Mouse (Mus musculus) intestine, postnatal 0 days (tissue): ENCODE results near the gene Crk. TPM values are rescaled to one million over a fixed set of nuclear protein-coding genes. Genes with fewer than 3 reads are reported as not detected.

Experiments
- ATAC-seq: fragments of 200-750 bp; cut with Nextera tagmentation; 2 replicates; pipeline ENCODE4 v1.8.0; 2017; ENCODE audit warnings: mild to moderate bottlenecking, moderate TSS enrichment, moderate library complexity
- H3K27ac ChIP-seq: fragments of 300-500 bp; sonication (generic); 2 replicates; pipeline ENCODE4 v1.5.1; 2014; ENCODE audit warnings: mild to moderate bottlenecking, low read depth, low read length, moderate library complexity
- H3K27me3 ChIP-seq: fragments of 300-500 bp; sonication (generic); replicated peaks from 2 replicates; pipeline ENCODE4 v1.6.1; 2014; ENCODE audit warnings: low read length, mixed read lengths; ENCODE audit not compliant: control insufficient read depth, insufficient read depth
- H3K36me3 ChIP-seq: fragments of 300-500 bp; sonication (generic); 2 replicates; pipeline ENCODE4 v1.6.1; 2014; ENCODE audit warnings: mild to moderate bottlenecking, moderate library complexity; ENCODE audit not compliant: control insufficient read depth, insufficient read depth
- H3K4me1 ChIP-seq: fragments of 300-500 bp; sonication (generic); replicated peaks from 2 replicates; pipeline ENCODE4 v1.6.1; 2014; ENCODE audit warnings: antibody characterized with exemption, low read length, mixed read lengths; ENCODE audit not compliant: control insufficient read depth, insufficient read depth
- H3K4me2 ChIP-seq: fragments of 300-500 bp; sonication (generic); replicated peaks from 2 replicates; pipeline ENCODE4 v1.6.1; 2014; ENCODE audit warnings: low read depth, mild to moderate bottlenecking, moderate library complexity
- H3K4me3 ChIP-seq: fragments of 300-500 bp; sonication (generic); 2 replicates; pipeline ENCODE4 v1.5.1; 2014; ENCODE audit warnings: low read depth, low read length
- H3K9ac ChIP-seq: fragments of 300-500 bp; sonication (generic); 2 replicates; pipeline ENCODE4 v1.6.1; 2014; ENCODE audit warnings: mild to moderate bottlenecking, low read depth, low read length
- H3K9me3 ChIP-seq: fragments of 300-500 bp; sonication (generic); 2 replicates; pipeline ENCODE4 v1.6.1; 2016; ENCODE audit warnings: mixed run types; ENCODE audit not compliant: control insufficient read depth
- CTCF ChIP-seq: sonication (generic); IDR thresholded peaks from 2 replicates; pipeline ENCODE4 v1.5.1; 2016; ENCODE audit warnings: low read depth, mild to moderate bottlenecking, control low read depth, antibody characterized with exemption, moderate library complexity
- WGBS: fragments of 180-500 bp; shearing (Covaris S2); extraction: QIAGEN DNeasy Blood & Tissue Kit; methylation state at CpG from one replicate; pipeline ENCODE4 v1.1.7; 2014; 5-methylcytosine and 5-hydroxymethylcytosine counted together
- polyA plus RNA-seq: library from polyadenylated mRNA; unstranded; fragments of >200 nt; fragmentation: Nextera tagmentation; extraction: Ambion mirVana; gene quantifications from 2 replicates; pipeline ENCODE4 v1.2.1, GENCODE M21; 2015

The Crk gene
- polyA plus RNA-seq, 1 experiment from 2014 or later, result 64.8 TPM

DNA sequence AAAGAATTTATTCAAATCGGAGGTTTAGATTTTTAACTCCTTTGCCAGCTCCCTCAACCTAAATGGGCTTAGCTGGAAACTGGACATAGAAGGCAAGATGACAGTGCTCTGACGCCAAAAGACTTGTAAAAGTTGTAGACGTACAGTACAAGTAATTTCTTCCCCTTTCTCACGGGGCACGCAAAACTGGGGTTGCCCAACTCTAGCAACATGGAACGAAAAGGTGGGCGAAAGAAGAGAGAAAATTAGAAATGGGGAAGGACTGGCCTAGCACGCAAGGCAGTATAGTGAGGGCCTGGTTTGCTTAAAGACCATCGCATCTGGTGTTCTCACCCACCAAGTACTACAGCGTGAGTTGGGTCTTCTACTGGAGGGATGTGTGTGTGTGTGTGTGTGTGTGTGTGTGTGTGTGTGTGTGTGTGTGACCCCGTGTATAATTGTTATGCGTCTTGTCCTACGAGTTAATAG is 28.1 kb upstream of the Crk start:
- no peaks in the 10 kb centered on the region for H3K9me3 ChIP-seq
- peaks cover 5% of the 10 kb centered on the region; the same call in 1 of the 2 replicates for H3K36me3 ChIP-seq
- 41% methylated on average over 13 of the region's 13 CpGs for WGBS
- no peak for TF ChIP-seq CTCF
- no peaks in the 10 kb centered on the region for H3K27me3 ChIP-seq
- peak overlapping the region; percentile 89 for H3K4me2 ChIP-seq
- H3K4me1 ChIP-seq, result peaks cover 11% of the 10 kb centered on the region
- H3K27ac ChIP-seq, result peak overlapping the region; percentile 89
- no peak for ATAC-seq
- peak overlapping the region; percentile 76 for H3K4me3 ChIP-seq
- peak overlapping the region; percentile 75 for H3K9ac ChIP-seq

DNA sequence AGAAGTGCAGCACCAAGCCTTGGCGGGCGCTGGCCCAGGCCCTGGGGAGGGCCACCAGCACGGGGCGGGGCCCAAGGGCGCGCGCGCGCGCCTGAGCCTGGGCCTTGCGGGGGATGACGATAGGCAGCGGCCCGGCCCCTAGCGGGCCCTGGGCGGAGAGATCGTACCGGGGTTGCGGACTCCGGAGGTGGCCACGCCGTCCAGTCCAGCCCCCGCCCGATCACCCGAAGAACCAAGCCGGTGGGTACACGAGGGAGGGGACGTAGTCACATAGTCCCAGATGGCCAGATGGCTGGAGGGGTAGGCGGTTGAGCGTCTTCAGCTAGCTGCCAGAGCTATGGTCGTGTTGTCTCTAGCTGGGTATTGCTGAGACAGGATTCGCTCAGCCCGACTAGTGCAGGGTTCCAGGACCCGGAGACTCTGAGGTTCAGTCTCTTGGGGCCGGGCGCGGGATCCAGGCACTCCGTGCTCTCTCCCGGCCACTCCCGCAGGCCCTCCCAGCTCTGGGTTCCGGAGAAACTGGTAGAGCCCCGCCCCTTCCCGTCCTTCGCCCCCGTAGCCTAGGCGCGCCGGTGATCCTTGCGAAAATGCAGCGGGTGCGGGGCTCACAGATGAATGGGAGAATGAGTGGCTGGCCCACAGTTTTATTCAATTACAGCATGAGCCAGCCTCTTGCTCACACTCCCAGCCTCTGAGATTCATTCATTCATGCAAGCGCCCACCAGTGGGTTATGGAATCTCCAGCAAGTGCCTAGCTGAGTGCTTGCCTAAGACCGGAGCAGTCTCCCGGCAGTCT is 27.4 kb upstream of the Crk start:
- H3K9me3 ChIP-seq, result no peaks in the 10 kb centered on the region
- TF ChIP-seq CTCF, result peak; percentile 40; the same call in 1 of the 2 replicates
- H3K4me3 ChIP-seq, result peak overlapping the region; percentile 76
- H3K9ac ChIP-seq, result peak overlapping the region; percentile 75
- H3K4me1 ChIP-seq, result peaks cover 11% of the 10 kb centered on the region
- peak overlapping the region; percentile 89 for H3K4me2 ChIP-seq
- no peaks in the 10 kb centered on the region for H3K27me3 ChIP-seq
- under 1% methylated on average over 52 of the region's 54 CpGs for WGBS
- peak overlapping the region; percentile 89 for H3K27ac ChIP-seq
- ATAC-seq, result peak; percentile 59
- peaks cover 3% of the 10 kb centered on the region; the same call in 1 of the 2 replicates for H3K36me3 ChIP-seq

DNA sequence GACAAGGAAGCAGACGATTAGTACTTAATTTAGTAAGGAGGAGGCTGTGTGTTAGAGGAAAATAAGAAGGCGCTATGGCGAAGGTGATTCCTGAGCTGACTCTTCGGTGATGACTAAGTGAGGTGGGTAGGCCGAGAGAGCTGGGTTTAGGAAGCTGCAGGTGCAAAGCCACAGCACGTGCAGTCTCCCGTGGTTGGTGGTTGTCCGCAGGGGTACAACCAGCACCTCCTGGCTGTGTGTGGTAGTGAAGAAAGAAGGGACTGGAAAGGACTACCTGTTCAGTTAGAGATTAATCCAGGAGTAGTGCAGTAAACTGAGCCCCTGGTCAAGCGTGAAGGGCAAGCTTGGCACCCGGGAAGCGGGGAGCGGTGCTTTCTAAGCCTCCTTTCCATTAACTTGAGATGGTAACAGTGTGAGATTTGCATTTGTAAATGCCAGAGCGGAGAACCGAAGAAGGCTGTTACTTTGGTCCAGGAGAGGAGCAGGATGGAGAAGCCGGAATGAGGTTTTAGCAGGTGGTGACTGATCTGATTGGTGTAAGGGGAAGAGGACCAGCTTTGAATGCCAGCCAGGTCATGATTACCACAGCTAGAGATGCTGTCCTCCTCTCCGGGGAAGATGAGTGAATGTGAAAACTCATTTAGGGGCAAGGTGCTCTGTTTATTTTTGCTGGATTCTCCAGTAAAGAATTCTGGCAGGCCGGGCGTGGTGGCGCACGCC is 26.7 kb upstream of the Crk start:
- Histone ChIP-seq H3K4me3 (peak overlapping the region; percentile 76), H3K4me1 (peaks cover 11% of the 10 kb centered on the region), H3K36me3 (peaks cover 4% of the 10 kb centered on the region; the same call in 1 of the 2 replicates), H3K9me3 (no peaks in the 10 kb centered on the region), H3K27ac (peak overlapping the region; percentile 89), H3K9ac (peak overlapping the region; percentile 75), H3K4me2 (peak overlapping the region; percentile 89), H3K27me3 (no peaks in the 10 kb centered on the region)
- WGBS, result 35% methylated on average over 20 of the region's 20 CpGs
- TF ChIP-seq CTCF, result no peak
- ATAC-seq, result no peak

DNA sequence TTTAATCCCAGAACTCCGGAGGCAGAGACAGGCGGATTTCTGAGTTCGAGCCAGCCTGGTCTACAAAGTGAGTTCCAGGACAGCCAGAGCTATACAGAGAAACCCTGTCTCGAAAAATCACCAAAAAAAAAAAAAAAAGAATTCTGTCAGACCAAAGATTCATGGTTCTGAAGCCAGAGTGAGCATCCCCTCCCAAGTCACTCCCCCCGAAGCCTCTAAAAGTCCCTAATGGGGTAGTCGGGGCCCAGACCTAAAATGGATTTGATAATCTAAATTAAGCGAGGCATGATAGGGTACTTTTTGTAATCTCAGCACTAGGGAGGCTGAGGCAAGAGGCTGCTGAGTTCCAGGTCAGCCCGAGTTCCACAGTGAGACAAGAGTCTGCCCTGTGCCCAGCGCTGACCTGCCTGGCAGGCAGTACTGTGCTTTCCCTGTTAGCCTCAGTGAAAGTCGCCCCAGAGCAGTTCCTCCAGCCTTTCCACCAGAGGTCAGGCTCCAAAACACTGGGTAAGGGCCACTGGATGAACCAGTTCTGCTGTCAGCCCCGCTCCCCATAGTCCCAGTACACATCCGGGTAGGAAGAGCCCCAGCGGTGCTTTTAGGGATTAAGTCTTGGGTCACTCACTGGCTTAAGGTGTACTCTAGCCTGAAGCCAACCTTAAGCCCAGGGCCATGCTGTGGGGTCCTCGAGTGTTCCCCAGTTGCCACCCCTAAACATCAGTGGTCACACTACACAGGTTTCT is 25.9 kb upstream of the Crk start:
- peak overlapping the region; percentile 83 for H3K27ac ChIP-seq
- 39% methylated on average over 14 of the region's 14 CpGs for WGBS
- peak overlapping the region; percentile 89 for H3K4me2 ChIP-seq
- H3K9me3 ChIP-seq, result no peaks in the 10 kb centered on the region
- peaks cover 11% of the 10 kb centered on the region for H3K4me1 ChIP-seq
- no peaks in the 10 kb centered on the region for H3K27me3 ChIP-seq
- peak overlapping the region; percentile 38; the same call in 1 of the 2 replicates for H3K9ac ChIP-seq
- ATAC-seq, result no peak
- H3K36me3 ChIP-seq, result peaks cover 7% of the 10 kb centered on the region; the same call in 1 of the 2 replicates
- H3K4me3 ChIP-seq, result peak overlapping the region; percentile 58
- peak; percentile 55 for TF ChIP-seq CTCF

DNA sequence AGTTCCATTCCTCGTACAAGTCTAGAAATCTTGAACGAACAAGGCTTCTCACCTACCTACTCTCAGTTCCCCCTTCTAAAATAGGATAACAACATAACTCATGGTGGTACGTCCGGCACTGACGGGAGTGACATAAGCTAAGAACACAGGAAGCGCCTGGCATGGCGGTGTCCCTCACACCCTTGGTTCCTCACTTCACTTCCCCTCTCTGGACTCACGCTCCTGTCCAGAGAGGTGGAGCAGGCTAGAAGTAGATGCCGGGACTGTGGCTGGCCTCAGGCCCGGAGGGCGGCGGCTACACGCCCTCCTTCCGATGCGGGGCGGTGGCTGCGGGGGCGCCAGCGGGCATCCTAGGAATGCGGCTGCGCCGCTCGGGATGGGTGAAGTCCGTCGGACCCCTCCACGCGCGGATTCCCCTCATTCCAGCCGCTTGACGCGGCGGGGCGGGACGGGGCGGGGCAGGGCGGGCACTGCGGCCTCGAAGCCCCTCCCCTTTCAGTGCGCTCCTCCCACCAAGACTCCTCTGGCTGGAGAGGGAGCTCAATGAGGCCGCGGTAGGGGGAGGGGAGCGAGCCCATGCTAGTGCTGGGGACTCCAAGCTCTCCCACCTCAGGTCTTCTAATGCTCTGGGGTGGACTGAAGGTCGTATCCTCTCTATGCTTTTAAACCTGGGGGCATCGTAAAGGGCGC is 25.1 kb upstream of the Crk start:
- peak overlapping the region; percentile 38; the same call in 1 of the 2 replicates for H3K9ac ChIP-seq
- peak overlapping the region; percentile 58 for H3K4me3 ChIP-seq
- H3K4me2 ChIP-seq, result peak overlapping the region; percentile 89
- WGBS, result under 1% methylated on average over 37 of the region's 45 CpGs
- TF ChIP-seq CTCF, result 0 out of 2 replicates have a peak, but pooled peaks have one; percentile 18
- H3K4me1 ChIP-seq, result peaks cover 11% of the 10 kb centered on the region
- H3K27me3 ChIP-seq, result no peaks in the 10 kb centered on the region
- H3K27ac ChIP-seq, result peak overlapping the region; percentile 83
- ATAC-seq, result peak; percentile 63
- no peaks in the 10 kb centered on the region for H3K9me3 ChIP-seq
- peaks cover 13% of the 10 kb centered on the region for H3K36me3 ChIP-seq
